Mouse (Mus musculus) limb, embryonic 11.5 days (tissue): ENCODE measurements around the gene Ipmk. TPM values are rescaled to one million over a fixed set of nuclear protein-coding genes. Genes with fewer than 3 reads are reported as not detected.

Experiments
- polyA plus RNA-seq: library from polyadenylated mRNA; unstranded; fragments of >200 nt; fragmentation: Nextera tagmentation; extraction: Ambion mirVana; gene quantifications from 2 replicates; pipeline ENCODE4 v1.2.1, GENCODE M21; 2014

The Ipmk gene
- polyA plus RNA-seq, 1 experiment from 2014 or later: 20.9 TPM

Other genes with a start within 250 kb of the Ipmk start
- 8.5 and 8.9 TPM in 2 replicates for gene Bicc1, start 188.1 kb upstream of the Ipmk start, polyA plus RNA-seq
- gene Tfam, start 109.5 kb upstream of the Ipmk start, polyA plus RNA-seq: 112 and 114 TPM in 2 replicates
- gene Ube2d1, start 62.5 kb upstream of the Ipmk start, polyA plus RNA-seq: 122 and 125 TPM in 2 replicates
- 109 and 111 TPM in 2 replicates for gene Cisd1, start 2.8 kb upstream of the Ipmk start, polyA plus RNA-seq